Comparison of ENCODE assay signal across 19 mouse cellular contexts in the genomic region with DNA sequence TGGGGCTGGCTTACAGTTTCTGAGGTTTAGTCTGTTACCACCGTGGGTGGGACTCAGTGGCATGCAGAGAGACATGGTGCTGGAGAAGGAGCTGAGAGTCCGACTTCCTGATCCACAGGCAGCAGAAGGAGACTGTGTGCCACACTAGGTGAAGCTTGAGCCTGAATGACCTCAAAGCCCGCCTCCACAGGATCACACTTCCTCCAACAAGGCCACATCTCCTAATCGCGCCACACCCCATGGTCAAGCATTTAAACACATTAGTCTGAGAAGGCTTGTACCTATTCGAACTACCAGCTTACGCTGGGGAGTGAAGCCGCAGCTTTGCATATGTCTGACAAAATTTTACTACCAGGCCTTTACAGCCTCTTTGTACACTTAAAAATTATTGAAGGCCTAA. TPM values are rescaled to one million over a fixed set of nuclear protein-coding genes. Genes with fewer than 3 reads are reported as not detected.
"Had no signal": no experiment of that assay in that cellular context is flagged by ENCODE, and none has a peak within 500 bp of the region (broad histone marks: within the 10 kb centered on the region; RNA-seq: fewer than 3 reads in every experiment).

No protein-coding gene starts in this region.

- H3K27ac ChIP-seq: kidney, embryonic 15.5 days; liver, embryonic 13.5 days; macrophage; midbrain, embryonic 12.5 days had no signal

- DNase-seq: kidney, adult 2 months; kidney, postnatal 14 days; liver; liver, embryonic 13.5 days; liver, postnatal 0 days; right cerebral cortex, postnatal 14 days; thymus, adult 18-20 months; thymus, postnatal 14 days had no signal

- ATAC-seq: intestine, embryonic 16.5 days; liver, postnatal 0 days had no signal

- H3K4me3 ChIP-seq: kidney, embryonic 15.5 days; left cerebral cortex, adult 2 months; liver, embryonic 13.5 days; midbrain, embryonic 12.5 days had no signal

- H3K4me2 ChIP-seq: kidney, embryonic 15.5 days; liver, embryonic 13.5 days; midbrain, embryonic 12.5 days had no signal

- H3K9me3 ChIP-seq: kidney, embryonic 15.5 days; liver, embryonic 13.5 days; midbrain, embryonic 12.5 days had no signal

- H3K27me3 ChIP-seq: kidney, embryonic 15.5 days; liver, embryonic 13.5 days; midbrain, embryonic 12.5 days had no signal

- H3K9ac ChIP-seq: kidney, embryonic 15.5 days; liver, embryonic 13.5 days; liver, postnatal 0 days; midbrain, embryonic 12.5 days had no signal

RNA-seq across cellular contexts. Expression of gene Tex21, which starts 58.6 kb away (rescaled TPM):
- total RNA-seq: layer of hippocampus, adult 8-10 months; layer of hippocampus, postnatal 25 days; left cerebral cortex, adult 2 months; left cerebral cortex, postnatal 14 days; midbrain, postnatal 0 days had no signal
- polyA plus RNA-seq: kidney, embryonic 15.5 days; large intestine, adult 2 months; limb, embryonic 11.5 days; liver, postnatal 0 days; macrophage; midbrain, embryonic 12.5 days; midbrain, postnatal 0 days had no signal
